9 mouse cellular contexts compared by ENCODE assay signal in the genomic region with DNA sequence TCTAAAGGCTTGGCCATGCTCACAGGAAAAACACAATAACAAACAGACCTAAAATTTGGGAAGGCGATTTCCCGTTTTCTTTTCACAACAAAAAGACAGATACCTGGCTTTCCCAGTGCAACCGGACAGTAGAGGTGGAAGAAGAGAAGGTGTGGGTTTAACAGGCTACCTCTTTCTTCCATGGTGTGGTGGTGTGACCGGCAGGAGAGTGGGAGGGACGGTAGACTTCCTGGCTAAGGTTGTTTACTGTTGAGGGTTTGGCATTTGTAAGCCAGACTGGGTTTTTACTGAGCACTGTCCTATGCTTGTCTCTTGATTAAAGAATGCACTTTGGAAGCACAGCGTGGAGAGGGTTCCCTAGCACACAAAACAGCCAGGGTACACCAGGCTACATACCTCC. TPM values are rescaled to one million over a fixed set of nuclear protein-coding genes. Genes with fewer than 3 reads are reported as not detected.
DNase-seq lines count a peak whose midpoint lies in the region; ATAC-seq and TF ChIP-seq lines count a peak whose summit lies in the region.
"Had no signal": no experiment of that assay in that cellular context is flagged by ENCODE, and none has a peak within 500 bp of the region (broad histone marks: within the 10 kb centered on the region; RNA-seq: fewer than 3 reads in every experiment).

No protein-coding gene starts in this region.

- H3K9ac ChIP-seq in lung, embryonic 14.5 days: peak overlapping the region; percentile 4; the same call in 1 of the 2 replicates
- H3K9ac ChIP-seq in embryonic facial prominence, embryonic 14.5 days (ENCODE audit: low read depth, low read length): 0 out of 2 replicates have a peak overlapping the region, but pooled peaks have one; percentile 35
- H3K9ac ChIP-seq in intestine, embryonic 15.5 days: no peak overlapping the region
- H3K9ac ChIP-seq: limb, embryonic 15.5 days had no signal

- whole genome bisulfite sequencing in lung, embryonic 14.5 days: 41% methylated on average over 6 of the region's 6 CpGs
- WGBS in embryonic facial prominence, embryonic 14.5 days: 37% methylated on average over 6 of the region's 6 CpGs
- 44% methylated on average over 6 of the region's 6 CpGs for WGBS in intestine, embryonic 15.5 days
- 24% methylated on average over 6 of the region's 6 CpGs for WGBS in small intestine, adult 2 months

- no peak overlapping the region; the same call in 1 of the 2 replicates for H3K4me3 ChIP-seq in lung, embryonic 14.5 days (ENCODE audit: low read depth, low read length)
- 0 out of 2 replicates have a peak overlapping the region, but pooled peaks have one; percentile 10 for H3K4me3 ChIP-seq in embryonic facial prominence, embryonic 14.5 days (ENCODE audit: low read depth, low read length)
- H3K4me3 ChIP-seq in intestine, embryonic 15.5 days (replicated peaks): no peak overlapping the region
- no peak overlapping the region for H3K4me3 ChIP-seq in small intestine, adult 2 months (ENCODE audit: low read depth, low read length)
- H3K4me3 ChIP-seq: limb, embryonic 15.5 days had no signal

- no peaks in the 10 kb centered on the region for H3K27me3 ChIP-seq in lung, embryonic 14.5 days (ENCODE audit: insufficient read depth, low read length)
- H3K27me3 ChIP-seq in embryonic facial prominence, embryonic 14.5 days (replicated peaks; ENCODE audit: control insufficient read depth, insufficient read depth, low read length): no peaks in the 10 kb centered on the region
- H3K27me3 ChIP-seq in intestine, embryonic 15.5 days (replicated peaks): no peaks in the 10 kb centered on the region
- H3K27me3 ChIP-seq in small intestine, adult 2 months (ENCODE audit: control insufficient read depth, insufficient read depth, low read length): no peaks in the 10 kb centered on the region
- H3K27me3 ChIP-seq: limb, embryonic 15.5 days had no signal

- peaks cover 7% of the 10 kb centered on the region; the same call in 1 of the 2 replicates for H3K4me1 ChIP-seq in lung, embryonic 14.5 days (ENCODE audit: insufficient read depth)
- H3K4me1 ChIP-seq in embryonic facial prominence, embryonic 14.5 days (ENCODE audit: control insufficient read depth, insufficient read depth, low read length): peaks cover 11% of the 10 kb centered on the region
- 0 out of 2 replicates have a peak, but pooled peaks cover 9% of the 10 kb centered on the region for H3K4me1 ChIP-seq in intestine, embryonic 15.5 days (replicated peaks)
- peaks cover 15% of the 10 kb centered on the region; the same call in 1 of the 2 replicates for H3K4me1 ChIP-seq in small intestine, adult 2 months (ENCODE audit: control insufficient read depth, insufficient read depth, insufficient read length, low read length)

- no peaks in the 10 kb centered on the region for H3K36me3 ChIP-seq in lung, embryonic 14.5 days (ENCODE audit: insufficient read depth)
- H3K36me3 ChIP-seq in embryonic facial prominence, embryonic 14.5 days (ENCODE audit: control insufficient read depth, insufficient read depth, low read length): no peaks in the 10 kb centered on the region
- H3K36me3 ChIP-seq in intestine, embryonic 15.5 days: no peaks in the 10 kb centered on the region
- no peaks in the 10 kb centered on the region for H3K36me3 ChIP-seq in small intestine, adult 2 months (ENCODE audit: control insufficient read depth, insufficient read depth, low read length)
- H3K36me3 ChIP-seq: limb, embryonic 15.5 days had no signal

- DNase-seq in lung, embryonic 14.5 days: no peak
- no peak for DNase-seq in lung, postnatal 14 days
- no peak for DNase-seq in embryonic facial prominence, embryonic 14.5 days (ENCODE audit: low spot score)
- DNase-seq in T-cell, adult 2 months (ENCODE audit: low spot score): no peak
- no peak for DNase-seq in gastrocnemius, adult 8-10 months (ENCODE audit: low spot score in 2 of 2)
- DNase-seq in spleen, postnatal 4 days (ENCODE audit: low spot score in 2 of 2): no peak

- ATAC-seq in lung, embryonic 14.5 days (ENCODE audit: insufficient read depth): no peak
- ATAC-seq in embryonic facial prominence, embryonic 14.5 days (ENCODE audit: low read depth): no peak
- no peak for ATAC-seq in intestine, embryonic 15.5 days

- peak overlapping the region; percentile 46 for H3K4me2 ChIP-seq in lung, embryonic 14.5 days
- peak overlapping the region; percentile 46 for H3K4me2 ChIP-seq in embryonic facial prominence, embryonic 14.5 days (ENCODE audit: low read depth, low read length)
- peak overlapping the region; percentile 47 for H3K4me2 ChIP-seq in intestine, embryonic 15.5 days (replicated peaks)

- TF ChIP-seq CTCF in lung, embryonic 14.5 days (IDR thresholded peaks at IDR 0.05; ENCODE audit: low read depth): no peak
- TF ChIP-seq CTCF in small intestine, adult 2 months (IDR thresholded peaks at IDR 0.05; ENCODE audit: extremely low read depth, insufficient read length, insufficient replicate concordance, low read depth, low read length): no peak

- peak overlapping the region; percentile 42; the same call in 1 of the 2 replicates for H3K27ac ChIP-seq in lung, embryonic 14.5 days (ENCODE audit: low read depth)
- 0 out of 2 replicates have a peak overlapping the region, but pooled peaks have one; percentile 18 for H3K27ac ChIP-seq in embryonic facial prominence, embryonic 14.5 days (replicated peaks; ENCODE audit: low read depth, low read length)
- H3K27ac ChIP-seq in intestine, embryonic 15.5 days: peak overlapping the region; percentile 36; the same call in 1 of the 2 replicates
- H3K27ac ChIP-seq in small intestine, adult 2 months (ENCODE audit: insufficient read depth, low read depth, low read length): peak overlapping the region; percentile 96
- H3K27ac ChIP-seq: limb, embryonic 15.5 days had no signal

- H3K9me3 ChIP-seq in lung, embryonic 14.5 days (ENCODE audit: low read depth, low read length): no peaks in the 10 kb centered on the region
- no peaks in the 10 kb centered on the region for H3K9me3 ChIP-seq in embryonic facial prominence, embryonic 14.5 days (ENCODE audit: control insufficient read depth, low read length)
- H3K9me3 ChIP-seq in intestine, embryonic 15.5 days: no peaks in the 10 kb centered on the region
- H3K9me3 ChIP-seq: limb, embryonic 15.5 days had no signal

- TF ChIP-seq POLR2A in small intestine, adult 2 months (IDR thresholded peaks at IDR 0.05; ENCODE audit: low read depth, low read length): no peak

RNA-seq across cellular contexts. Expression of gene Zfp217, which starts 45.9 kb away (rescaled TPM):
- polyA plus RNA-seq in lung, embryonic 14.5 days (2014; fragmentation: Nextera tagmentation; extraction: Ambion mirVana): 4.9 and 6.0 TPM in 2 replicates
- polyA plus RNA-seq in embryonic facial prominence, embryonic 14.5 days (2014; fragmentation: Nextera tagmentation; extraction: Ambion mirVana): 3.6 and 3.9 TPM in 2 replicates
- polyA plus RNA-seq in intestine, embryonic 15.5 days (2015; fragmentation: Nextera tagmentation; extraction: Ambion mirVana): 3.3 and 3.7 TPM in 2 replicates
- 5.2 and 10.4 TPM in 2 replicates for polyA plus RNA-seq in small intestine, adult 2 months (2012; rRNA removed)
- total RNA-seq in gastrocnemius, adult 8-10 months (2022): 1 to 10 TPM; 5.9 to 7.5 (median 6.7) TPM

Comparison
In these comparisons a context has a peak if more than half of its experiments do, and no peak if none do; other contexts are left out.
1. H3K27ac ChIP-seq: peak in every context shown above with its lines; median percentile 96 in small intestine, adult 2 months; 42 in lung, embryonic 14.5 days; 36 in intestine, embryonic 15.5 days; 18 in embryonic facial prominence, embryonic 14.5 days.